8 mouse cellular contexts compared by ENCODE assay signal in the genomic region with DNA sequence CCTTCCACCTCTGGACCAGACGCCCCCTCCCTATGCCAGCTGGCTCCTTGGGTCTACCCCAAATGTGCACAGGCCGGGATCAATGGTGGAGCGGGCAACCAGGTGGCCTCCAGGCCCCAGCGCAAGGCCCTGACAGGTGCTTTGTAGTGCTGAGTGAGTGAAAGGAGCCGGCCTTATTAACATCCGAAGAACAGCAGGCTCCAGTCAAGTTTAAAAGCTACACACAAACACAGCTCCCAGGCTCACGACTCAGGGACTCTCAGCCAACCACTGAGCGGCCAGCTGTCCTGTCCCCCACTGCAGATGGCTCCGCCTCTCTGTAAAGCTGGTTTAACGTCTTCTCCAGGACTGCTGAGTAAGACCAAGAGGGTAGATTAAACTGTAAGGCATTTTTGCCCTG. TPM values are rescaled to one million over a fixed set of nuclear protein-coding genes. Genes with fewer than 3 reads are reported as not detected.
DNase-seq lines count a peak whose midpoint lies in the region; ATAC-seq lines count a peak whose summit lies in the region.
"Had no signal": no experiment of that assay in that cellular context is flagged by ENCODE, and none has a peak within 500 bp of the region (broad histone marks: within the 10 kb centered on the region; RNA-seq: fewer than 3 reads in every experiment).

No protein-coding gene starts in this region.

- H3K4me2 ChIP-seq in neural tube, embryonic 12.5 days (replicated peaks): no peak overlapping the region
- H3K4me2 ChIP-seq in neural tube, embryonic 15.5 days: no peak overlapping the region

- no peak overlapping the region for H3K27ac ChIP-seq in neural tube, embryonic 12.5 days
- H3K27ac ChIP-seq in neural tube, embryonic 15.5 days (replicated peaks): no peak overlapping the region
- peak overlapping the region; percentile 75 for H3K27ac ChIP-seq in midbrain, embryonic 10.5 days (replicated peaks)

- H3K4me3 ChIP-seq in neural tube, embryonic 12.5 days: no peak overlapping the region
- H3K4me3 ChIP-seq in neural tube, embryonic 15.5 days (replicated peaks): no peak overlapping the region
- peak overlapping the region; percentile 8; the same call in 1 of the 2 replicates for H3K4me3 ChIP-seq in midbrain, embryonic 10.5 days

- peaks cover 8% of the 10 kb centered on the region; the same call in 1 of the 2 replicates for H3K36me3 ChIP-seq in neural tube, embryonic 12.5 days
- H3K36me3 ChIP-seq in neural tube, embryonic 15.5 days: peaks cover 5% of the 10 kb centered on the region
- H3K36me3 ChIP-seq in midbrain, embryonic 10.5 days: peaks cover 21% of the 10 kb centered on the region

- WGBS in neural tube, embryonic 12.5 days: 12% methylated on average over 10 of the region's 10 CpGs
- WGBS in neural tube, embryonic 15.5 days: 10% methylated on average over 10 of the region's 10 CpGs
- WGBS in midbrain, embryonic 10.5 days: 21% methylated on average over 10 of the region's 10 CpGs

- H3K27me3 ChIP-seq in neural tube, embryonic 12.5 days (replicated peaks): peaks cover 7% of the 10 kb centered on the region
- H3K27me3 ChIP-seq in neural tube, embryonic 15.5 days (replicated peaks): no peaks in the 10 kb centered on the region
- H3K27me3 ChIP-seq in midbrain, embryonic 10.5 days (ENCODE audit: low read depth, poor library complexity, severe bottlenecking): peaks cover 77% of the 10 kb centered on the region

- H3K9ac ChIP-seq in neural tube, embryonic 12.5 days: no peak overlapping the region
- no peak overlapping the region for H3K9ac ChIP-seq in neural tube, embryonic 15.5 days (replicated peaks)

- peak; percentile 63 for DNase-seq in forelimb bud, embryonic 11.5 days (ENCODE audit: low read depth, low spot score)
- peak; percentile 58 for DNase-seq in midbrain, embryonic 10.5 days (ENCODE audit: low spot score)
- no peak for DNase-seq in thymus, postnatal 4 days
- DNase-seq in urinary bladder, postnatal 14 days (ENCODE audit: low spot score): no peak
- DNase-seq in thymus, postnatal 25 days: no peak

- H3K9me3 ChIP-seq in neural tube, embryonic 12.5 days: peaks cover 7% of the 10 kb centered on the region; the same call in 1 of the 2 replicates
- peaks cover 6% of the 10 kb centered on the region; the same call in 1 of the 2 replicates for H3K9me3 ChIP-seq in neural tube, embryonic 15.5 days (replicated peaks)
- H3K9me3 ChIP-seq in midbrain, embryonic 10.5 days (replicated peaks): peaks cover 12% of the 10 kb centered on the region; the same call in 1 of the 2 replicates

- ATAC-seq in neural tube, embryonic 12.5 days (ENCODE audit: low FRiP score, low read depth): peak; percentile 41
- no peak for ATAC-seq in neural tube, embryonic 15.5 days (ENCODE audit: low FRiP score)

- peaks cover 40% of the 10 kb centered on the region for H3K4me1 ChIP-seq in neural tube, embryonic 12.5 days
- H3K4me1 ChIP-seq in neural tube, embryonic 15.5 days: peaks cover 49% of the 10 kb centered on the region
- peaks cover 53% of the 10 kb centered on the region for H3K4me1 ChIP-seq in midbrain, embryonic 10.5 days

RNA-seq across cellular contexts. Expression of a gene that starts 8.8 kb away (rescaled TPM):
- polyA plus RNA-seq in neural tube, embryonic 12.5 days (2016; fragmentation: Nextera tagmentation; extraction: Ambion mirVana): 24.0 and 26.2 TPM in 2 replicates
- 32.8 and 36.8 TPM in 2 replicates for polyA plus RNA-seq in neural tube, embryonic 15.5 days (2015; fragmentation: Nextera tagmentation; extraction: Ambion mirVana)
- polyA plus RNA-seq in midbrain, embryonic 10.5 days (2016; fragmentation: Nextera tagmentation; extraction: Ambion mirVana): 12.8 and 13.4 TPM in 2 replicates
- polyA plus RNA-seq: heart, postnatal 0 days had no signal

Comparison
In these comparisons a context has a peak if more than half of its experiments do, and no peak if none do; other contexts are left out.
1. DNase-seq: peak in forelimb bud, embryonic 11.5 days (single experiment) and midbrain, embryonic 10.5 days (single experiment); none in thymus, postnatal 4 days (single experiment), urinary bladder, postnatal 14 days (single experiment) and thymus, postnatal 25 days (single experiment).